In genomic region chr10:13090596-13091424, GRCm38 (mm10) we compare ENCODE assay signal across 8 mouse cellular contexts. TPM values are rescaled to one million over a fixed set of nuclear protein-coding genes. Genes with fewer than 3 reads are reported as not detected.
DNase-seq lines count a peak whose midpoint lies in the region; ATAC-seq and TF ChIP-seq lines count a peak whose summit lies in the region.

No protein-coding gene starts in this region.

- WGBS in embryonic facial prominence, embryonic 14.5 days = 61% methylated on average over 51 of the region's 70 CpGs
- 46% methylated on average over 55 of the region's 70 CpGs for WGBS in limb, embryonic 14.5 days
- WGBS in midbrain, embryonic 14.5 days = 58% methylated on average over 68 of the region's 70 CpGs

- H3K9ac ChIP-seq in embryonic facial prominence, embryonic 14.5 days (ENCODE audit: low read depth, low read length) = peak overlapping the region; percentile 67
- H3K9ac ChIP-seq in limb, embryonic 14.5 days (ENCODE audit: low read depth, low read length, severe bottlenecking) = peak overlapping the region; percentile 79
- peak overlapping the region; percentile 57 for H3K9ac ChIP-seq in midbrain, embryonic 14.5 days (replicated peaks; ENCODE audit: low read length)

- peaks cover 58% of the 10 kb centered on the region for H3K9me3 ChIP-seq in embryonic facial prominence, embryonic 14.5 days (ENCODE audit: control insufficient read depth, low read length)
- peaks cover 33% of the 10 kb centered on the region for H3K9me3 ChIP-seq in limb, embryonic 14.5 days (ENCODE audit: control insufficient read depth, low read length)
- H3K9me3 ChIP-seq in midbrain, embryonic 14.5 days (ENCODE audit: control insufficient read depth, low read length) = peaks cover 20% of the 10 kb centered on the region

- DNase-seq in layer of hippocampus, adult 11-12 months (ENCODE audit: low spot score) = peak; percentile 70
- no peak for DNase-seq in layer of hippocampus, adult 9-10 months (ENCODE audit: low spot score)
- peak; percentile 97 for DNase-seq in embryonic facial prominence, embryonic 14.5 days (ENCODE audit: low spot score)
- DNase-seq in heart, adult 9 months (ENCODE audit: low spot score in 2 of 2) = peak; percentile 63 to 70
- DNase-seq in kidney, adult 9 months = peak; percentile 23
- peak; percentile 87 for DNase-seq in limb, embryonic 14.5 days (ENCODE audit: low spot score)
- peak; percentile 90 for DNase-seq in midbrain, embryonic 14.5 days
- peak; percentile 3 to 9 for DNase-seq in spleen, postnatal 14 days (ENCODE audit: low spot score in 2 of 2)

- peak overlapping the region; percentile 64 for H3K4me2 ChIP-seq in embryonic facial prominence, embryonic 14.5 days (ENCODE audit: low read depth, low read length)
- H3K4me2 ChIP-seq in limb, embryonic 14.5 days (replicated peaks; ENCODE audit: low read depth, low read length, severe bottlenecking) = peak overlapping the region; percentile 55
- peak overlapping the region; percentile 61 for H3K4me2 ChIP-seq in midbrain, embryonic 14.5 days (ENCODE audit: low read length)

- peaks cover 5% of the 10 kb centered on the region; the same call in 1 of the 2 replicates for H3K36me3 ChIP-seq in embryonic facial prominence, embryonic 14.5 days (ENCODE audit: control insufficient read depth, insufficient read depth, low read length)
- no peaks in the 10 kb centered on the region for H3K36me3 ChIP-seq in limb, embryonic 14.5 days (ENCODE audit: control insufficient read depth, insufficient read depth, low read length)
- H3K36me3 ChIP-seq in midbrain, embryonic 14.5 days (ENCODE audit: control insufficient read depth, insufficient read depth, low read length) = no peaks in the 10 kb centered on the region

- peak; percentile 96 for ATAC-seq in embryonic facial prominence, embryonic 14.5 days (ENCODE audit: low read depth)
- ATAC-seq in limb, embryonic 14.5 days (ENCODE audit: low FRiP score, low read depth) = peak; percentile 93
- peak; percentile 93 for ATAC-seq in midbrain, embryonic 14.5 days (ENCODE audit: low FRiP score, low TSS enrichment)

- peak; percentile 96 for TF ChIP-seq POLR2A in limb, embryonic 14.5 days (IDR thresholded peaks at IDR 0.05; ENCODE audit: borderline replicate concordance, extremely low read depth, insufficient read depth, insufficient read length)

- no peaks in the 10 kb centered on the region for H3K4me1 ChIP-seq in embryonic facial prominence, embryonic 14.5 days (ENCODE audit: control insufficient read depth, insufficient read depth, low read length)
- no peaks in the 10 kb centered on the region for H3K4me1 ChIP-seq in limb, embryonic 14.5 days (ENCODE audit: control insufficient read depth, insufficient read depth, low read length)
- H3K4me1 ChIP-seq in midbrain, embryonic 14.5 days (ENCODE audit: control insufficient read depth, insufficient read depth, low read length) = 0 out of 2 replicates have a peak, but pooled peaks cover 7% of the 10 kb centered on the region

- no peaks in the 10 kb centered on the region for H3K27me3 ChIP-seq in embryonic facial prominence, embryonic 14.5 days (replicated peaks; ENCODE audit: control insufficient read depth, insufficient read depth, low read length)
- H3K27me3 ChIP-seq in limb, embryonic 14.5 days (ENCODE audit: control insufficient read depth, insufficient read depth, low read length) = no peaks in the 10 kb centered on the region
- H3K27me3 ChIP-seq in midbrain, embryonic 14.5 days (ENCODE audit: control insufficient read depth, insufficient read depth, low read length) = no peaks in the 10 kb centered on the region

- H3K4me3 ChIP-seq in embryonic facial prominence, embryonic 14.5 days (ENCODE audit: low read depth, low read length) = peak overlapping the region; percentile 53
- H3K4me3 ChIP-seq in limb, embryonic 14.5 days (replicated peaks; ENCODE audit: low read length) = peak overlapping the region; percentile 62
- peak overlapping the region; percentile 55 for H3K4me3 ChIP-seq in midbrain, embryonic 14.5 days (replicated peaks; ENCODE audit: low read depth, low read length)

- peak overlapping the region; percentile 72 for H3K27ac ChIP-seq in embryonic facial prominence, embryonic 14.5 days (replicated peaks; ENCODE audit: low read depth, low read length)
- peak overlapping the region; percentile 65 for H3K27ac ChIP-seq in limb, embryonic 14.5 days (replicated peaks; ENCODE audit: low read depth, low read length)
- peak overlapping the region; percentile 17; the same call in 1 of the 2 replicates for H3K27ac ChIP-seq in midbrain, embryonic 14.5 days (replicated peaks; ENCODE audit: low read depth, low read length)

RNA-seq across cellular contexts. Expression of gene Plagl1, which starts 30.5 kb away (rescaled TPM):
- polyA plus RNA-seq in embryonic facial prominence, embryonic 14.5 days (2014; fragmentation: Nextera tagmentation; extraction: Ambion mirVana) = 391 and 411 TPM in 2 replicates
- polyA plus RNA-seq in limb, embryonic 14.5 days (2012; rRNA removed) = 841 and 1,093 TPM in 2 replicates
- 298 and 354 TPM in 2 replicates for polyA plus RNA-seq in limb, embryonic 14.5 days (2014; fragmentation: Nextera tagmentation; extraction: Ambion mirVana)
- polyA plus RNA-seq in midbrain, embryonic 14.5 days (2014; fragmentation: Nextera tagmentation; extraction: Ambion mirVana) = 32.8 and 55.8 TPM in 2 replicates

Comparison
In these comparisons a context has a peak if more than half of its experiments do, and no peak if none do; other contexts are left out.
1. H3K27ac ChIP-seq: peak in every context shown above with its lines; median percentile 72 in embryonic facial prominence, embryonic 14.5 days; 65 in limb, embryonic 14.5 days; 17 in midbrain, embryonic 14.5 days.